8 mouse cellular contexts compared by ENCODE assay signal in the genomic region with DNA sequence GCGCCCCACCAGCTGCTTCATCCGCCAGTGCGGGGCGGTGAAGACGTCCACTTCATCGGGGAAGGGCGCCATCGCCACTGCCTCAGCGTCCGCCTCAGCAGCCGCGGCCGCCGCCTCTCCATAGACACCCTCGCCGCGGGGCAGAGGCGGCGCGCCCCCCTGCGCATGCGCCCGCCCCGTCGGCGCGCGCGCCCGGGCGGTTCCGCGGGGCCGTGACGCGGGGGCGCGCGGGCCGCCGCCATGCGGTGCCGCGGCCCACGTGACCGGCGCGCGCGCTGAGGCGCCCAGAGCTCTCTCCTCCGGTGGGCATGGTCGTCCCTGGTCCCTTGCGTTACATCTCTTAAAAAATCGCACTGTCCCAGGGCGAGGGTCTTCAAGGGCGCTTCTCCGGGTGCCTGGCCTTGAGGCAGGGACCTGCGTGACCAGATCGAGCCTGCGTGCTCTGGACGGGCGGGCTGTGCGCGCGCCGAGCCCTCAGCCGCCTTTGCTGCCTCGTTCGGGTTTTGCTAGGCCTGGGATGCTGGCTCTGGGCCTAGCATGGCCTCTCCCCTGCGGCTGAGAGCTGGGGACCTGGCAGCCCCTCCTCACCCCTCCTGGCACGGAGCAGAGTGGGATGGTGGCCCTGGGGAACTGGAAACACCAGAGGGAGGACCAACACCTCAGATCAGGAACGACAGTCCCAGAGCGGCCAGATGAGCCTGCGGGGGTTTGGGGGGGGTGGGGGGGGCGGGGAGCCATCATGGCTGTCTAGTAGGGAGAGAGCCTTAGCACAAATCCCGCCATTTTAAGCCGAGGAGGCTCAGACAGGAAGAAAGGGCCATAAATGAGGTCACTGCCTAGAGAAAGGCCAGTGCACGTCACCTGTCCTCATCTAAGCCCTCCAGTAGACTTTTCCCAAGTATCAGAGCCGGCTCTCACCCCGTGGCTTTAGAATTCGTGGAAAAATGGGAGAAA. TPM values are rescaled to one million over a fixed set of nuclear protein-coding genes. Genes with fewer than 3 reads are reported as not detected.
DNase-seq lines count a peak whose midpoint lies in the region; ATAC-seq and TF ChIP-seq lines count a peak whose summit lies in the region.

No protein-coding gene starts in this region.

- no peaks in the 10 kb centered on the region for H3K27me3 ChIP-seq in heart, embryonic 14.5 days (ENCODE audit: control insufficient read depth, insufficient read depth, low read length)
- no peaks in the 10 kb centered on the region for H3K27me3 ChIP-seq in liver, embryonic 15.5 days
- no peaks in the 10 kb centered on the region for H3K27me3 ChIP-seq in neural tube, embryonic 12.5 days (replicated peaks)
- no peaks in the 10 kb centered on the region for H3K27me3 ChIP-seq in stomach, postnatal 0 days (ENCODE audit: control insufficient read depth, insufficient read depth, low read length)

- H3K4me3 ChIP-seq in brown adipose tissue, adult 24 weeks (ENCODE audit: insufficient read depth, low read depth, low read length), result peak overlapping the region; percentile 90
- peak overlapping the region; percentile 89 to 91 for H3K4me3 ChIP-seq in heart, embryonic 14.5 days (ENCODE audit: control insufficient read depth in 1 of 2, insufficient read depth in 1 of 2, low read depth in 1 of 2, low read length in 2 of 2)
- peak overlapping the region; percentile 90 for H3K4me3 ChIP-seq in liver, embryonic 15.5 days (replicated peaks)
- peak overlapping the region; percentile 71 for H3K4me3 ChIP-seq in neural tube, embryonic 12.5 days
- peak overlapping the region; percentile 90 for H3K4me3 ChIP-seq in stomach, postnatal 0 days (ENCODE audit: low read depth, low read length)

- TF ChIP-seq EP300 in stomach, postnatal 0 days (optimal IDR thresholded peaks at IDR 0.05), result no peak

- H3K9me3 ChIP-seq in heart, embryonic 14.5 days (ENCODE audit: control insufficient read depth, low read length), result no peaks in the 10 kb centered on the region
- H3K9me3 ChIP-seq in liver, embryonic 15.5 days (replicated peaks), result no peaks in the 10 kb centered on the region
- no peaks in the 10 kb centered on the region for H3K9me3 ChIP-seq in neural tube, embryonic 12.5 days
- H3K9me3 ChIP-seq in stomach, postnatal 0 days (ENCODE audit: control insufficient read depth, low read length), result no peaks in the 10 kb centered on the region

- H3K4me1 ChIP-seq in brown adipose tissue, adult 24 weeks (ENCODE audit: control insufficient read depth, insufficient read depth, insufficient read length, low read length), result peaks cover 2% of the 10 kb centered on the region; the same call in 1 of the 2 replicates
- H3K4me1 ChIP-seq in heart, embryonic 14.5 days (ENCODE audit: control insufficient read depth in 2 of 2, insufficient read depth in 2 of 2, low read length in 2 of 2), result peaks cover 6 to 13% of the 10 kb centered on the region in 2 experiments
- peaks cover 32% of the 10 kb centered on the region for H3K4me1 ChIP-seq in liver, embryonic 15.5 days (replicated peaks)
- H3K4me1 ChIP-seq in neural tube, embryonic 12.5 days, result peaks cover 8% of the 10 kb centered on the region
- H3K4me1 ChIP-seq in stomach, postnatal 0 days (replicated peaks; ENCODE audit: control insufficient read depth, insufficient read depth), result no peaks in the 10 kb centered on the region; the same call in 1 of the 2 replicates

- peak overlapping the region; percentile 87 for H3K27ac ChIP-seq in brown adipose tissue, adult 24 weeks (replicated peaks; ENCODE audit: low read depth, low read length)
- H3K27ac ChIP-seq in heart, embryonic 14.5 days (replicated peaks in 1 of 2; ENCODE audit: control insufficient read depth in 1 of 2, insufficient read depth in 1 of 2, low read depth in 2 of 2, low read length in 2 of 2), result peak overlapping the region; percentile 94 to 97
- H3K27ac ChIP-seq in liver, embryonic 15.5 days (replicated peaks), result peak overlapping the region; percentile 79
- peak overlapping the region; percentile 95 for H3K27ac ChIP-seq in neural tube, embryonic 12.5 days
- peak overlapping the region; percentile 98 for H3K27ac ChIP-seq in stomach, postnatal 0 days (replicated peaks)

- H3K9ac ChIP-seq in heart, embryonic 14.5 days (ENCODE audit: low read length), result peak overlapping the region; percentile 90
- peak overlapping the region; percentile 92 for H3K9ac ChIP-seq in liver, embryonic 15.5 days
- H3K9ac ChIP-seq in neural tube, embryonic 12.5 days, result peak overlapping the region; percentile 95
- H3K9ac ChIP-seq in stomach, postnatal 0 days (ENCODE audit: low read length), result peak overlapping the region; percentile 96

- no peaks in the 10 kb centered on the region for H3K36me3 ChIP-seq in heart, embryonic 14.5 days (ENCODE audit: control insufficient read depth, insufficient read depth, low read length)
- no peaks in the 10 kb centered on the region for H3K36me3 ChIP-seq in liver, embryonic 15.5 days (replicated peaks)
- no peaks in the 10 kb centered on the region for H3K36me3 ChIP-seq in neural tube, embryonic 12.5 days
- H3K36me3 ChIP-seq in stomach, postnatal 0 days (ENCODE audit: control insufficient read depth, insufficient read depth, low read length), result no peaks in the 10 kb centered on the region

- peak; percentile 80 for ATAC-seq in CD4-positive, CD25-positive, alpha-beta regulatory T cell, adult 4 months
- peak; percentile 90 for ATAC-seq in erythroid progenitor cell, adult 5-6 weeks (replicated peaks; ENCODE audit: low FRiP score, poor library complexity, severe bottlenecking)
- peak; percentile 89 for ATAC-seq in heart, embryonic 14.5 days (ENCODE audit: insufficient number of reproducible peaks, insufficient read depth, low FRiP score, low read depth)
- peak; percentile 93 for ATAC-seq in liver, embryonic 15.5 days (ENCODE audit: insufficient read depth)
- peak; percentile 96 for ATAC-seq in neural tube, embryonic 12.5 days (ENCODE audit: low FRiP score, low read depth)
- peak; percentile 88 for ATAC-seq in stomach, postnatal 0 days (ENCODE audit: low FRiP score, low TSS enrichment)

- 5% methylated on average over 73 of the region's 82 CpGs for WGBS in heart, embryonic 14.5 days
- WGBS in liver, embryonic 15.5 days (ENCODE audit: insufficient replicate concordance), result 3% methylated on average over 81 of the region's 82 CpGs
- WGBS in neural tube, embryonic 12.5 days, result 2% methylated on average over 80 of the region's 82 CpGs
- 4% methylated on average over 47 of the region's 82 CpGs for WGBS in stomach, postnatal 0 days

- peak; percentile 90 for DNase-seq in kidney, postnatal 14 days
- peak; percentile 81 for DNase-seq in stomach, postnatal 0 days (ENCODE audit: low spot score)

- TF ChIP-seq CTCF in stomach, postnatal 0 days (IDR thresholded peaks at IDR 0.05; ENCODE audit: low read depth), result no peak

- peak overlapping the region; percentile 87 for H3K4me2 ChIP-seq in heart, embryonic 14.5 days (ENCODE audit: low read length)
- H3K4me2 ChIP-seq in liver, embryonic 15.5 days, result peak overlapping the region; percentile 91
- H3K4me2 ChIP-seq in neural tube, embryonic 12.5 days (replicated peaks), result peak overlapping the region; percentile 72
- peak overlapping the region; percentile 86 for H3K4me2 ChIP-seq in stomach, postnatal 0 days (replicated peaks; ENCODE audit: low read depth)

RNA-seq across cellular contexts. Expression of gene Bst1, which starts 36.4 kb away (rescaled TPM):
- polyA plus RNA-seq in CD4-positive, CD25-positive, alpha-beta regulatory T cell, adult 4 months (2017; shearing (Covaris generic)), result not detected
- polyA plus RNA-seq in brown adipose tissue, adult 24 weeks (2012; ENCODE audit: insufficient read depth, insufficient read length, missing spikeins), result 0.75 TPM in 1 of 2 replicates, not detected in the other
- 0.72 and 13.8 TPM in 2 replicates for total RNA-seq in erythroid progenitor cell, adult 5-6 weeks (2015; ENCODE audit: low replicate concordance)
- 6.5 and 9.2 TPM in 2 replicates for total RNA-seq in erythroid progenitor cell, adult 5-6 weeks (2017; ENCODE audit: low replicate concordance)
- polyA plus RNA-seq in heart, embryonic 14.5 days (2014; fragmentation: Nextera tagmentation; extraction: Ambion mirVana), result 1.4 and 1.8 TPM in 2 replicates
- polyA plus RNA-seq in liver, embryonic 15.5 days (2015; fragmentation: Nextera tagmentation; extraction: Ambion mirVana), result 1.5 and 1.8 TPM in 2 replicates
- polyA plus RNA-seq in neural tube, embryonic 12.5 days (2016; fragmentation: Nextera tagmentation; extraction: Ambion mirVana), result not detected in 2 replicates
- polyA plus RNA-seq in stomach, postnatal 0 days (2015; fragmentation: Nextera tagmentation; extraction: Ambion mirVana), result 3.6 and 4.4 TPM in 2 replicates

RNA-seq across cellular contexts. Expression of gene Fbxl5, which starts 39.2 kb away (rescaled TPM):
- 10 to 100 TPM; 53.9 to 59.6 TPM for polyA plus RNA-seq in CD4-positive, CD25-positive, alpha-beta regulatory T cell, adult 4 months (2017; shearing (Covaris generic))
- polyA plus RNA-seq in brown adipose tissue, adult 24 weeks (2012; ENCODE audit: insufficient read depth, insufficient read length, missing spikeins), result 28.8 and 32.7 TPM in 2 replicates
- 18.7 and 21.8 TPM in 2 replicates for total RNA-seq in erythroid progenitor cell, adult 5-6 weeks (2015; ENCODE audit: low replicate concordance)
- total RNA-seq in erythroid progenitor cell, adult 5-6 weeks (2017; ENCODE audit: low replicate concordance), result 14.6 and 24.0 TPM in 2 replicates
- polyA plus RNA-seq in heart, embryonic 14.5 days (2014; fragmentation: Nextera tagmentation; extraction: Ambion mirVana), result 53.8 and 54.1 TPM in 2 replicates
- 18.7 and 20.0 TPM in 2 replicates for polyA plus RNA-seq in liver, embryonic 15.5 days (2015; fragmentation: Nextera tagmentation; extraction: Ambion mirVana)
- polyA plus RNA-seq in neural tube, embryonic 12.5 days (2016; fragmentation: Nextera tagmentation; extraction: Ambion mirVana), result 59.4 and 60.1 TPM in 2 replicates
- 44.0 and 45.7 TPM in 2 replicates for polyA plus RNA-seq in stomach, postnatal 0 days (2015; fragmentation: Nextera tagmentation; extraction: Ambion mirVana)

Comparison
In these comparisons a context has a peak if more than half of its experiments do, and no peak if none do; other contexts are left out.
1. Peak in every context shown above with its lines: DNase-seq, ATAC-seq, H3K4me3 ChIP-seq and H3K27ac ChIP-seq.